Mouse (Mus musculus): ENCODE measurements around the gene Ttc5.
"Not testable (repeated sequence)": the region's sequence is repeated elsewhere in the genome, so short reads cannot be mapped to it uniquely, and the experiment has no call there.

The Ttc5 gene

DNA sequence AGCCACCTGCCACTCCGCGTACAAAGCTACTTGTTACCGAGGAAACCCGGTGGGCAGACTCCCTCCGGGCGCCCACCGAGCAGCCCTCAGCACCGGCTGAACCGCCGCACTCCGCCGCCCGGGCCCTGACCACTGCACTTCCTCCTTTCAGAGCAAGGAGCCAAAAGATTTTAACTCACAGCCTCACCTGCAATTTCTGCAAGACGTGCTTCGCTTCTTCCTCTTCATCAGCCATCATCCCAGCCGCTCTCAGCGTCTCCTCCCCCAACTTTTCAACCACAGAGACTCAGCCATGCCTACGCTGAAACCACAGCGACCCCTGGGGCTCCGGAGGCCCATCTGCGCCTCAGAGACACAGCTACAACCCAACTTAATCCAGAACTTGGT lies at the start of gene Ttc5:
TSS of gene Ttc5 (minus strand) at position 269 of the 387 bp plus-strand sequence.
- DNase-seq = peak; percentile 94

DNA sequence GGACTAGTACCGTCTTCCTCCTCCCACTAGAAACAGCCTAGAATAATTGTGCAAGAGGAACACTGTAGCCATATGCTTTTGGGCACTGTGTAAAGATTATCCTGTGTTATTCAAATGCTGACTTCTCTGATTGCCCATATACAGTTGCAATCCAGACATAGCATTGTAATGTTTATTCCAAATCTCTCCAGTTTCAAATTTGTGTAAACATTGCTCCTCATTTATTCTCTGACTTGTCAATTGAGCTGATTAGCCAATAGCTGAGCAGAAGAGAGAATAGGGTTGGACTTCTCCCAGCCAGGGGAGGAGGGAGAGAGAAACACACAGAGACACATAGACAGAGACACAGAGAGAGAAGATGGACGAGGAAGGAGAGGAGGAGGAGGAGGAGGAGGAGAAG lies 49.1 kb upstream of the Ttc5 start:
- DNase-seq = no peak

DNA sequence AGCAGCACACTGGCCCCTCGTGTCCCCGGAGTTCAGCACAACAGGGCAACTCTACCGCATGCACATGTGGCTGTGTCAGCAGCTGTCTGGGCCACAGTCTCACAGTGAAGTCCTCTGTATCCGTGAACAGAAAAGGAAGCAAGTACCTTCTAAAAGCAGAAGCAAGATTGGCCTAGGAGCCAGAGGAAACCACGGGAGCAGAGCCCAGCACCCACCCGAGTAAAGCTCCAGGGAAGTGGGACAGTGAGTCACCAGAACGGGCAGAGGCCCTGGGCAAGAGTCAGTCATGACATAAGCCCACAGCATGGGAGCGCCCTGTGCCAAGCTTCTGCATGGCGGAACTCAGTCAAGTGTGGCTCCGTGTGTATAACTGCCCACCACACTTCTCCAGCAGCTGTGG lies 48.6 kb upstream of the Ttc5 start:
- DNase-seq = no peak

DNA sequence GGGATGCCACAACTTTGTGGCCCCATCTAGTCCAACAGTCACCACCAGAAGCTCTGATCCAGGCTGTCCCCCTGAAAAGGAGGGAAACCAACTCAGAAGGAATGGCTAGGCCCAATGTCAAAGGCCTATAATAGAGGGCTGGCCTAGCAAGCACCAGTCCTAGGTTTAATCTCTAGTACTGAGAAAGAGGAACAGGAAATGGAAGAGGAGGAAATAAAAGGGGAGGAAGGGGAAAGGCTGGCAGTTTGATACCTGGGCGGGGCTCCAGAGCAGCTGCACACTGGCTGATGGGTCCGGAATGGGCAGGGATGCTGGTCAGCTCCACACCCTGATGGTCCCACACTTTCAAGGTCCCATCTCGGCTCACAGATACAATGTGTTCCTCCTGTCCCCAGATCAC lies 44.6 kb upstream of the Ttc5 start:
- no peak for DNase-seq

DNA sequence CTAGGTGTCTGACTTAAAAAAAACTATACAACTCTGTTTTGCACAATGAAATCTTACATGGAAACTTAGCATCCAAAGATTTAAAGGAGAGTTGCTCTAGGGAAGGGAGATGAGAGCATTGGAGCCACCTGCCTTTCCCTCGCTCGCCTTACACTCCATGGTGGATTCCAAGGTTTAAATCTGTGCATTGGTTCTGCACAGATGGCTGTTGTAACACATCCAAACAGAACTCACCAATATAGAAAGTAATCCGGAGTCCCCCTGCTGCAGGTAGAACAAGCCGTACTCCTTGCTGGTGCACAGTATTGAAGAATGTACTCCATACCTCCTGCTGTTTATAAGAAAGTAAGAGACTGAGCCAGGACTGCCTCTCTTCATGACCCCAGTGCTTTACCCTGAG lies 41.3 kb upstream of the Ttc5 start:
- DNase-seq = no peak

DNA sequence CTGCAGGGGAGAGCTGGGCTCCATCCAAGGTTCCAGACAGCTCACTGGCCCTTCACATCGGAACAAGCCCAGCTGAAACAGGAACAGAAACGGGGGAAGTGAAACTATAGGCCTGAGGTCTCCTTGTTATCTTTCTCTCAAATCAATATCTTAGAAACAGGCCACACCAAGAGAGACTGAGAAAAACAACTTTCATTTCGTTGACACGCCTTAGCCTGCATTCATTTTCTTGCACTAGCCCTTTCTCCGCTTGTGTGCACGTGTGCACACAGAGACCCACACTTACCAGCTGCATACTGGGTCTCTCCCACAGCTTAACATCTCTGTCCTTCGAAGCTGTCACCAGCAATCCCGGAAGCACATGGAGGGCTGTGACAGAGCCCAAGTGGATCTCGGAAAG lies 38.9 kb upstream of the Ttc5 start:
- DNase-seq = no peak

DNA sequence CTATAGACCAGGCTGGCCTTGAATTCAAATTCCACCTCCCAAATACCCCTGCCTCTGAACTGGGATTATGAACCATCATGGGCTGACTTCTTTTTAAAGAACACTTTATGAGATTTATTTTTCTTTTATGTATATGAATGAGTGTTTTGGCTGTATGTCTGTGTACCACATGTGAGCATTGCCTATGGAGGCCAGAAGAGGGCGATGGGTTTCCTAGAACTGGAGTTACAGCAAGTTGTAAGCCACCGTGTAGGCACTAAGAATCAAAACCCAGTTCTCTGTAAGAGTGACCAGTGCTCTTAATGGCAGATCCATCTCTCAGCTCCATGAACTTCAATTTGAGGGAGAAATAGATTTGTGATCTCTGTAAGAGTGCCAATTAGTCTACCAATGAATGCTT lies 37.9 kb upstream of the Ttc5 start:
- DNase-seq = no peak

DNA sequence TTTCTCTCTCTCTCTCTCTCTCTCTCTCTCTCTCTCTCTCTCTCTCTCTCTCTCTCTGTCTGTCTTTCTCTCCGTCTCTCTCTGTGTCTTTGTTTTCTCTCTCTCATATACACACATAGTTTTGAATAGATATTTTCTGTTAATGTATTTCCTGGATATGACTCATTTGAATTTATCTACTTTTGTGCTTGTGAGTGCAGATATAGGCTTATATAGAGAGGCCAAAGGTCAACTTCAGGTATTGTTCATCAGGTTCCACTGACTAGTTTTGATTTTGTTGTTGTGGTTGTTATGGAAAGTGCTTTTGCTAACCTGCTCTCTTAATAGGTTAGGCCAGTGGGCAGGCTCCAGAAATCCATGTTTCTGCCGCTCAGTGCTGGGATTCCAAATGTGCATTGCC lies 27.7 kb upstream of the Ttc5 start:
- no peak for DNase-seq

DNA sequence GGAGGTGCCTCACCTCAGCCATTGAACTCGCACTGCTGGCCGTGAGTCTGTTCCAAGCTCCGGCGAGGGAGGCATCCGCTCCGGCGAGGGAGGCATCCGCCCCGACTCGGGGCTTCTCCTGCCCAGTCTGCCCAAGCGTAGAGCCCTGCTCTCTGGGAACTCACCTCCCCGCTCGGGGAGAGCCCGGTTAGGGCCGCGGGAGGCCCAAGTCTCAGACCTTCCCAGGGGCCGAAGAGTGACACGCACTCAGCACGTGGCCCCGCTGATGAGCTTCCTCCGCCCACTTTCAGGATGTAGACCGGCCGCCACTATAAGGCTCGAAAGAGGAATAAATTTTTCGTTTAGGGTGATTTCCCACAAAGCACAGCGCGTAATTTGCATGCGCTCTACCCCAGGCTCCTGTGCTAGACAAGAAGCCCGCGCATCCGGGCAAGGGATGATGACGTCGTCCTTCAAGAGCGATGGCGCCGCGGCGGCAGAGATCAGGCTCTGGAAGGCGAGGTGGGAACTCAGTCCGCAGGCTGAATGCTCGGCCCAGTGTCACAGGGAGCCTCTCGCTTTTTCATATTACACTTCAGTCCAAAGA lies 22.3 kb upstream of the Ttc5 start, which contains the start of the genes Ccnb1ip1 and Parp2:
TSS of gene Ccnb1ip1 (minus strand) at position 246 of the 586 bp plus-strand sequence.
TSS of gene Parp2 (plus strand) at position 355 of the 586 bp plus-strand sequence.
- DNase-seq = peak; percentile 99

DNA sequence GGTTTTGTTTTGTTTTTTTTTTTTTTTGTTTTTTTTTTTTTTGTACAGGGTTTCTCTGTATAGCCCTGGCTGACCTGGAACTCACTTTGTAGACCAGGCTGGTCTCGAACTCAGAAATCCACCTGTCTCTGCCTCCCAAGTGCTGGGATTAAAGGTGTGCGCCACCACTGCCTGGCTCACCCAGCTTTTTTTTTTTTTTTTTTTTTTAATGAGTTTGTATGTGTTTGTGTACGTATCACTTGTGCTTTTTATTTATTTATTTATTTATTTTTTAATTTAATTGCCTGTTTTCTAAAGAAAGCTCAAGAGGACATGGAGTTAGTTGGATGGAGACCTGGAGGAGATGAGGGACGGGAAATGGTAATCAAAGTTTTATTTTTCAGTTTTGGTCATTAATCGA lies 21.1 kb upstream of the Ttc5 start:
- DNase-seq = not testable (repeated sequence)

DNA sequence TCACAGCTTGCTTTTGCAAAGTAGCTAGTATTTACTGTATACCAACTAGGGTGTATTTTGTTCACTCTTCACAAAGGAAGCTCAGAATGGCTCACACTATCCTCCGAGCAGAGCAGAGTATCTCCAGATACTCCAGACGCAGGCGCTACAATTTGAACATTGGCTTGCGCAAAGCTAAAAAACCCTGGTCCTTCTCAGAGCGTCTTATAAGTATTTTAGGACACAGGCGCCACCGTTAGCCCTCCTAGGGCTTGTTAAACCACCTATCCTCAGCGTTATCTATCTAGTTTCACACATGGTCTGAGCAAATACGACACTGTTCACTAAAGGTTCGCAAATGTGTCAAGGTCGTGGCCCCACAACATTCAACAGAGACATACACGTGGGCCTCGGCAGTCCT lies 19.4 kb upstream of the Ttc5 start:
- no peak for DNase-seq

DNA sequence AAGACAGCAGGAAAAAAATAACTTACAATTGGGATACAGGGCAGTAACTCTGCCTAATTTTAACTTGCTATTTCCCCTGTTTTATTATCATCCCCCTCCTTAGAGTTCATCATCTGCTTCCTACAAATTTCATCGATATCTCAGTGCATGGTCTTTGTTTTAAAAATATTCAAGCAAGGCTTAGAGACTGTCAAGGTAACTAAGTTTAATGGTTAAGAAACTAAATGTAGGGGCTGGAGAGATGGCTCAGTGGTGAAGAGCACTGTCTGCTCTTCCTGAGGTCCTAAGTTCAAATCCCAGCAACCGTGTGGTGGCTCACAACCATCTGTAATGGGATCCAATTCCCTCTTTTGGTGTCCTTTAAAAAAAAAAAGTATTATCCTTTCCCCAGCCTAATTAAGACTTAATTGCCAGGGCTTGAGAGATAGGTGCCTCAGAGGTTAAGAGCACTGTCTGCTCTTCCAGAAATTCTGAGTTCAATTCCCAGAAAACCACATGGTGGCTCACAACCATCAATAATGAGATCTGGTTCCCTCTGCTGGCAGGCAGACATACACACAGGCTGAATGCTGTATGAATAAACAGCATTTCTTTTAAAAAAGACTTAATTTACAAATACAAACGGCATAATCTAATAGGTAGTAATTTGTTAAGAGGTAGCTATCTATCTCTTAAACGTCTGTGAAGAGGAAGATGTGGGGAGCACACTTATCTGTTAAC lies 17.7 kb upstream of the Ttc5 start:
- peak; percentile 13 for DNase-seq

DNA sequence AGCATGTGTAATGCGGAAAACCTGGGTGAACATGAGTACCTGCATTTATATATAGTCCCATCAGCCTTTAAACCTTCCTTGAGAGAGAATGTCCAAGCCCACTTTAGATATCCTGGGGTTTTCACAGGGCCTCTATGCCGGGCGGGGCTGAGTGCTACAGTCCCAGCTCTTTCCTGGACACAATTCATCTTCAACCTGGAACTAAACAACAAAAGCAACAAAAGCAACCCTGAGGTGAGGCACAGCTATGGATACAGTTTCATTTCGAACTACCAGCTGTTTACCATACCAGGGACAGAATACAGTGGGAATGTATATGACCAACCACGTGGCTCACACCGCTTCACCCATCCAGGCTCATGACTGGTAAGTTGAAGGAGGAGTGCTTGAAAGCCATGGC lies 17.1 kb upstream of the Ttc5 start:
- DNase-seq = no peak

DNA sequence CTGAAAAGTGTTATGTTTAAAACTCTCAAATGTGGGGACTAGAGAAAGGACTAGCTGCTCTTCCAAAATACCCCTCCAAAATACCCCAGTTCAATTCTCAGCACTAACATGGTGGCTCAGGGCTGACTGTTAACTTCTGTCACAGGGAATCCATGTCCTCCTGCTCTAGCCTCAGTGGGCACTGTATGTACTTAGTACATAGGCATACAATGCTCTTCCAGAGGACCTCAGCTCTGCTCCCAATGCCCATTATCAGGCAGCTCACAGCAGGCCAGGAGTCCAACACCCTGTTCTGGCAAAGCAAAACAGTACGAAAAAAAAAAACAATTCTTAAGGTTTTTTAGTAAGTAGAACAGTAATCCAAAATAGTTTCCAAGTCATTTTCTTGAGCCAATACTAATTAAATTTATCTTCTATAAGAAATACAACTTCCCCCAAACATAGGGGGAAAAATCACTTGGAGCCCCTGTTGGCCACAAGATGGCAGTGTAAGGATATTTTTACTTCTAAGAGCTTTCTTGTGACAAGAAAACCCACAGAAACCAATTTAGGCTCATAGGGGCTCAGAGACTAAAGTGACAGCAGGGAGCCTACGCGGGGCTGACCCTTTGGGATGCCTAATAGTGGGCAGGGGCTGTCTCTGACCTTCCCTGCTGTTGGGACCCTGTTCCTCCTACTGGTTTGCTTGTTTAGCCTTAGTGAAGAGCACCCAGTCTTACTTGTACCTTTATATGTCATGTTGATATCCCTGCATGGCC lies 14.4 kb upstream of the Ttc5 start:
- peak; percentile 58 for DNase-seq

DNA sequence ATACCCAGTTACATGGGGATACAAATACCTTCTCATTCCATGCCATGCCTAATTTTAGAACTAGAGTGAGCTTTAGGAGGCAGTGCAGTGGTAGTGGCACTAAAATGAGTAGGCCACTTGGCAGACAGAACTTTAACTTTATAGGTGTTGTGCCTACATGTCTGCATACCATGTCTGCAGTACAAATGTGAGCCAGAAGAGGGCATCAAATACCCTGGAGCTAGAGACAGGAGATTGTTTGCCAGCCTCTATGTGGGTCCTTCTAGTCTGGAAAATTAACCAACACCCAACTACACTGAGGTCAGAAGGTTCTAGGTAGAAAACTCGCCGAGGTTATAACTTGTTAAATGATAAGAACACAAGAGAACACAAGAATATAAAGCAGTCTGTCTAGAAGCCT lies 13.2 kb upstream of the Ttc5 start:
- peak; percentile 27 for DNase-seq

DNA sequence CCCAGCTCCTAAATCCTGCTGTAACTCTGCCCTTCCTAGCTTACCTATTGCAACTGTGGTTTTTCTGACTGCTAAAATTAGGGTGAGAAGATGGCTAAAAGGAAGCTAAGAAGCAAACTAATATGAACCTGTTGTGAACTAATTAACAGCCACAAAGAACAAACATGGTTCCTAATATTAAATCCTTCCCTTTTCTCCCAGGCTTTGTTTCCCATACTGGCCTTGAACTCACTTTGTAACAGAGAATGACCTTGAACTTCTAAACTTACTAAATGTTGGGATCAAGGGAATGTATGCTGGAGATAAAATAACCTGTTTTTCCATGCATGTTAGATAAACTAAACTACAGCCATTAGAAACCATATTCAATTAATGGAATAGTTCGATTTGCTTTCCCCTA lies 11.1 kb upstream of the Ttc5 start:
- no peak for DNase-seq

DNA sequence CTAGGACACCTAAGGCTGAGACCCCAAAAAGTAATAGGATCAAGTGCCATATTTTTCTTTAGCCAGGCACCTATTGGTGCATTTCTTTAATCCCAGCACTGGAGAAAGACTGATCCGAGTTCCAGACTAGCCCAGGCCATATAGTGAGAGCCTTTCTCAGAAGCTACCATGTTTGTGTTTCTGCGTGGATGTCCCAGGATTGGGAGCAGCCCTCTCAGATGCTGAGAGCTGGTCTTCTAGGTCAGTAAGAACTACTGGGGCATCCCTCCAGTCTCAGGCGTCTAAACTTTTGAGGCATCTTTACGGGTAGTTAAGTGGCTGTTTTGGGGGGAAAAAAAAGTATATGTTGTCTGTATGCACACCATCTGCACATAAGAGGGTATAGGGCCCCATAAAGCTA lies 10.6 kb upstream of the Ttc5 start:
- DNase-seq = no peak

DNA sequence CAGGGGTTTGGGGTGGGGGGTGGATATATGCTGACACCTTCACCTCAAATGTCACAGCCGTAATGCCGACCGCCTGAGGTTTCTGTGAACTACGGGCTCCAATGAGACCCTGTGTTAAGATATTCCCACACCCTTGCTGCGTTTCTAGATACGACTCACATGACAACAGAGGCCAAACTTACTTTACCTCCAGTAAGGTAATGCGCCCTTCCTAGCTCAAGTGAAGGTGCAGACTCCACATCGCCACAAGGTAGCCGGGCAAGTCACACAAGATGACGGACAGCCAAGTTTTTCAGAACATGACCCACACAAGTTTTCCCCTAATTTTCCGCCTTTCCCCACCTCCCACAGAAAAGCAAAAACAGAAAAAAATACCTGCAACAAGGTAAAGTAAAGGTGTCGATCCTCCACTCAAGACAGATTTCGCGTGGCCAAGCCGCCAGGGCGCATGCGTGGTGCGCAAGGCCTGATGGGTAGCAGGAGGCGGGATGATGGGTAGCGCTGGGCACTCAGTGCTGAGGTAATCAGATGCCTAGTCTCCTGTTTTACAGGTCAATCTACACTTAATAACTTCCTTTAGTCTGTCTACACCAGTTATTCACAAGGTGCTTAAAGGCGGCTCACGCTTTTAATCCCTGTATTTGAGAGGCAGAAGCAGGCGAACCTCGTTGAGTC lies 10.1 kb upstream of the Ttc5 start:
- DNase-seq = no peak

DNA sequence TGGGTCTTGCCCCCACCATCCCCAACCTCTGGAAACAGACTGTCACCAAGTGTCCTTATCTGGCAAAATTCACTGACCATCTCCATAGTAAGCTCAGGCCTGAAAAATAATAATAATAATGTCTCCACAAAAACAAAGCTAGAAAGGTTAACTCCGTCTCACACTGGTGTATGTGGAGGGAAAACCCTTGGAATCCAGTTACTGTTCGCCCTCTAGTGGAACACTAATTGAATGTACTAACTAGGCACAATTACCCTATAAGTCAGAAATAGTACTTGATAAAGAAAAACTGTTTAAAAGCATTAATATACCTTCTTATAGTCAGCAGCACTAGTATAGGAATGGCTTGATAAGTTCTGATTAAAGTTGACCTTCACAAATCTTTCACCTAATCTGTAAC lies 2.8 kb upstream of the Ttc5 start:
- no peak for DNase-seq

DNA sequence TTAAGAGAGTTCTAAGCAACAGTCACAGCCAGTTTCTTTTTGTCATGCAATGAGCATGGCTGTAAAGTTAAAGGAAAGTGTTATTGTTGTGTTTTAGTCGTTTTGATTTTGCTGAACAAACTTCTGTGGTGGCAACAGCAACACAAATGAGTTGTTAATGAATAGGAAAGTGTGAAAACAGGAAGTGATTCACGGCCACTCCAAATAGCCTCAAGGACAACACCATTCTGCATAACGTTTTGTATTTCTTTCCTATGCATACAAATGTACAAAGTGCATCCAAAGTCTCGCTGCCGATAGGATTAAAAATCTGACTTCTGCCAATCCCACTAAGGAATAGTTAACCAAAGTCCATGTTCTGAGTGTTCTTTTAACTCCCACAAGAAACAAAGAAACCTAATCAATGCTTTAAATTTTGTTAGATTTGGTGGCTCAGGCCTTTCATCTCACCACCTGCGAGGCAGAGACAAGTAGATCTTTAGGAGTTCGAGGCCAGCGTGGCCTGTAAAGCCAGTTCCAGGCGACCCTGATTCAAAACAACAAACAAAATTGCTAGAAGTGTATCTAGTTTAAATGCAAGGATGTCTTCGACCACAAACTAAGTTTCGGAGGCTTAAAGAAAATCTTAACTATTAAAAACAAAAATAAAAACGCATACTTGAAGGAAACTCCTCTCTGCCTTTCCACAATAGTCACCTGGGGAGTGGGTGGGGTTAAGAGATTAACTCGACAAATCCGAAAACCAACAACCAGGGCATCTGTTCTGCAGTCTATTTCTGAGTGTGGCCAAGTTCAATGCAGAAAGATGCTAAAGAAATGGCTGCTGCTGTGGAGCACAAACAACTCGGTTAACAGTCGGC lies 698 bp downstream of the Ttc5 start:
- DNase-seq = no peak

DNA sequence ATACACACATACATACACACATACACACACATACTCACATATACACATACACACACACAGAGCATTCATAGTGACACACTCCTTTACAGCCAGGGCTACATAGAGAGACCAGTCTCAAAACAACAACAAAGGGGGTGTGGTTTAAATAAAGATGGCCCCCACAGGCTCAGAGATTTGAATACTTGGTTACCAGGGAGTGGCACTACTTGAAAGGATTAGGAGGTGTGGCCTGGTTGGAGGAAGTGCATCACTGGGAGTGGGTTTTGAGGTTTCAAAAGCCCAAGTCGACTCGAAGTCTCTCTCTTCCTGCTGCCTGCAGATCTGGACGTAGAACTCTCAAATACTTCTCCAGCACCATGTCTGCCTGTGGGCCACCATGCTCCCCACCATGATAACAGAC lies 3.2 kb downstream of the Ttc5 start:
- DNase-seq = no peak

DNA sequence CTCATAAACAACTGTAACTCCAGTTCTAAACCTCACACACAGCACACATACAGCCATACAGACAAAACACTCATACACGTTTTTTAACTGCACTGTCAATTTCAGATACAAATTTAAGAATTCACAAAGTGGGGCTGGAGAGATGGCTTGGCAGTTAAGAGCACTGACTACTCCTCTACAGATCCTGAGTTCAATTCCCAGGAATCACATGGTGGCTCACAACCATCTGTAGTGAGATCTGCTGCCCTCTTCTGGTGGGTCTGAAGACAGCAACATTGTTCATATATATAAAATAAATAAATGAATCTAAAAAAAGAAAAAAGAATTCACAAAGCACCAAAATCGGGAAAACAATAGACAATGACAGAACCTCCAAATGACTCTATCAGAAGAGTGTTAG lies 14.0 kb downstream of the Ttc5 start:
- peak; percentile 8 for DNase-seq

DNA sequence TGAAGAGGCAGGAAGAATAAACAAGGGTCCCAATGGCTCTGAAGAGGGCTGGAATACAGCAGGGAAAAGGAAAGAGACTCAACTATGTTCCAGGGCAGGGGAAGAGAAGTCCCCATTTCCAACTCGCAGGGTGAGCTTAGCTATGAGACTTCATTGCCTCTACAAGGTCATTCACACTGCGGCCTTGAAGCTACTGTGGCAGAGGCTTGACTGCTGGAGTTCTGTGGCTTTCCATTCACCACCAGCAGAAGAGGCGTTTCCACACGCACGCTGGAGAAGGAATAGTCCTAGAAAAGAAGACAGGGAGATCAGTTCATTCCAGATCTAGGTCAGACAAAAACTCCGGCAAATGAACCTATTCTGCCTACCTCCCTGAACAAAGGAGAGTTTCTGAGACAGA lies 19.6 kb downstream of the Ttc5 start:
- no peak for DNase-seq
